Mouse (Mus musculus): ENCODE measurements around the gene Adipor2. TPM values are rescaled to one million over a fixed set of nuclear protein-coding genes. Genes with fewer than 3 reads are reported as not detected.
A peak's percentile ranks its signal among the peaks of the same experiment; 100 is the strongest.
"Not testable (repeated sequence)": the region's sequence is repeated elsewhere in the genome, so short reads cannot be mapped to it uniquely, and the experiment has no call there.

Adipor2 gene
- polyA plus RNA-seq, 1 experiment from 2014 or later: 35.3 TPM

DNA sequence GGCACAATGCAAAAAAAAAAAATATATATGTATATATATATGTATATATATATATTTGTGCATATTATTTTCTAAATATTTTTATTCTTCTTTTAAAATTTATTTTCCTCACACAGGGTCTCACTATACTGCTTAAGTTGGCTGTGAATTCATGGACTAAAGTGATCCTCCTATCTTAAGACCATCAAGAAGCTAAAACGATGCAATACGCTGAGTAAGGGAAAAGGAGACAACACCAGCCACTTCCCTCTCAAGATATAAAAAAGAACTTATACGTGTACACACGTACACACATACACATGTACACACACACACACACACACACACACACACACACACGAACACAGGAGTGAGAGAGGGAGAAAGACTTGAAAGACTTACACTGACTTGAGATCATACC is 53.9 kb downstream of the Adipor2 start:
- H3K4me2 ChIP-seq: no peak overlapping the region
- no peaks in the 10 kb centered on the region for H3K9me3 ChIP-seq (replicated peaks)
- no peaks in the 10 kb centered on the region for H3K27me3 ChIP-seq (replicated peaks)
- peaks cover 38% of the 10 kb centered on the region for H3K36me3 ChIP-seq
- no peak overlapping the region for H3K4me3 ChIP-seq (replicated peaks)
- H3K4me1 ChIP-seq: no peaks in the 10 kb centered on the region
- H3K9ac ChIP-seq (replicated peaks): no peak overlapping the region
- no peak overlapping the region for H3K27ac ChIP-seq (replicated peaks)
- ATAC-seq (ENCODE audit: low FRiP score): no peak
- 94% methylated on average over 5 of the region's 5 CpGs for WGBS

DNA sequence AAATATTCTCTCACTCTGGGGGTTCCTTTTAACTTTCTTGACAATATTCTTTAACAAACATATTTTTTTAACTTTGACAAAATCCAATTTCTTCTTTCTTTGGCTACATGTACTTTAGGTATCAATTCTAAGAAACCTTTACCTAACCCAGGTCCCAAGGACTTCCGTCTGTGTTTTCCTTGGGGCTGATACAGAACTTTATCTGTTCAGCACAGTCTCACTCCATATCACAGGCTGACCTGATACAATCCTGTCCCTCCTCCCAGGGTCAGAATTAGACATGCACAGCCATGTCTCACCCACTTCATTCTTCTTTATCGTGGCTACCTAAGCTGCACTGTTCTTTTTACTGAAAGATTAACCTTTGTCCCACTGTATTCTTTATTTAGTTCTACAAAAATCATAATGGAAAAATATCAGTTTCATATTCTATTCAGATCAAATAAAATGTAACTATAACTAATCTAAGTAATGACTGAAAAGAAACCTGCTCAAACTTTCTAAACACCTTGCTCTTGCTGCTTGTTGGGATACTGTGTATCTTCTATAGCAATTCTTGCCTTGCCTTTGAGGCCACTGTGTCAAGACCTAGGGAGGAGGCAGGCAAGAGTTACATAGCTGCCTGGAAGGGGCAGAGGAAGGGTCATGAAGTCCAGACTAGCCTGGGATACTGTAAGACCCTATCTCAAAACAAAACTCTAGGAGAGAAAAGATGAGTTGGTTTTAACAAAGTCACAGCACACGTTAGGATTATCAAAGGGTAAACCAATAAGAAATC is 56.4 kb downstream of the Adipor2 start:
- no peaks in the 10 kb centered on the region for H3K27me3 ChIP-seq (replicated peaks)
- H3K27ac ChIP-seq (replicated peaks): no peak overlapping the region
- 93% methylated on average over 3 of the region's 3 CpGs for WGBS
- H3K9ac ChIP-seq (replicated peaks): no peak overlapping the region
- H3K4me1 ChIP-seq: no peaks in the 10 kb centered on the region
- H3K4me3 ChIP-seq (replicated peaks): no peak overlapping the region
- H3K4me2 ChIP-seq: no peak overlapping the region
- H3K9me3 ChIP-seq (replicated peaks): no peaks in the 10 kb centered on the region
- H3K36me3 ChIP-seq: peaks cover 56% of the 10 kb centered on the region
- no peak for ATAC-seq (ENCODE audit: low FRiP score)

DNA sequence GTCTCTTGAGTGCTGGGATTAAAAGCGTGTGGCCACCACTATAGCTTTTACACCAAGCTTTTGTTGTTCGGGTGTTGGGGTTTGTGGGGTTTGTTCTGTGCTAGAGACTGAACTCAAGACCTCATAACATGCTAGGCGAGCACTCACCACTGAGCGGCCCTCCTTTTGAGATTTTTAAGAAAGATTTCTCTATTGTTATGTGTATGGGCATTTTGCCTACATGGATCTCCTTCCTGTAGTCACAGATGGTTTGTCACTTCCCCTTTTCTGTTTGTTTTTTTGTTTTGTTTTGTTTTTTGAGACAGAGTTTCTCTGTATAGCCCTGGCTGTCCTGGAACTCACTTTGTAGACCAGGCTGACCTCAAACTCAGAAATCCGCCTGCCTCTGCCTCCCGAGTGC is 57.3 kb downstream of the Adipor2 start:
- H3K9me3 ChIP-seq (replicated peaks); ATAC-seq (ENCODE audit: low FRiP score); H3K27ac ChIP-seq (replicated peaks); H3K4me3 ChIP-seq (replicated peaks); H3K4me2 ChIP-seq; H3K4me1 ChIP-seq; H3K27me3 ChIP-seq (replicated peaks); H3K9ac ChIP-seq (replicated peaks): not testable (repeated sequence)
- whole genome bisulfite sequencing: 94% methylated on average over 6 of the region's 6 CpGs
- peaks cover 64% of the 10 kb centered on the region for H3K36me3 ChIP-seq

DNA sequence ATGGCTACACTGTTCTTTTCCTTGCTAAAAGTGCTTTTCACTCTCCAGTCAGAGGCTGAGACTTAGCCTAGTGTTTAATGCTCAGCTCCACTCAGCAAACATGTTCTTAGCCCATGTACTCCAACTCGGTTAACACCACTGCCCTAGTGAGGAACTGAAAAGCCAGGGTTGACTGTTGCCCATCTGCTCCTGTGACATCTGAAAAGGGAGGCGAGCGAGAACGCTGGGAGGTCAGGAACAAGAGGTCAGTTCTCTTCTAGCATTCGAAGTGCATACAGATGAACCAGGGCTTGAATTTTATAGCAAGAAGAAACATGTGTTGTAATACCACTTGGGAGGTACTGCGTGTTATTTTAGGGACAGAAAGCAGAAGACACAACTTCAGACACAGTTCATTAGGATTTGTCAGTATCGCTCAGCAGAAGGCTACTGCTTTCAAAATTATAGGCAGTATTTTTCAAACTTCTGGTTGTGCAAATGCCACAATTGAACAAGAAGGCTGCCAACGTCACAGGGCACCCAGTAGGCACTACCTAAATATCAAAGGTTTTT is 59.4 kb downstream of the Adipor2 start:
- Histone ChIP-seq H3K27me3 (replicated peaks) (no peaks in the 10 kb centered on the region), H3K4me2 (no peak overlapping the region), H3K4me1 (no peaks in the 10 kb centered on the region), H3K36me3 (peaks cover 66% of the 10 kb centered on the region), H3K4me3 (replicated peaks) (no peak overlapping the region), H3K9ac (replicated peaks) (no peak overlapping the region), H3K27ac (replicated peaks) (no peak overlapping the region), H3K9me3 (replicated peaks) (no peaks in the 10 kb centered on the region)
- WGBS: 88% methylated on average over 8 of the region's 8 CpGs
- ATAC-seq (ENCODE audit: low FRiP score): no peak

DNA sequence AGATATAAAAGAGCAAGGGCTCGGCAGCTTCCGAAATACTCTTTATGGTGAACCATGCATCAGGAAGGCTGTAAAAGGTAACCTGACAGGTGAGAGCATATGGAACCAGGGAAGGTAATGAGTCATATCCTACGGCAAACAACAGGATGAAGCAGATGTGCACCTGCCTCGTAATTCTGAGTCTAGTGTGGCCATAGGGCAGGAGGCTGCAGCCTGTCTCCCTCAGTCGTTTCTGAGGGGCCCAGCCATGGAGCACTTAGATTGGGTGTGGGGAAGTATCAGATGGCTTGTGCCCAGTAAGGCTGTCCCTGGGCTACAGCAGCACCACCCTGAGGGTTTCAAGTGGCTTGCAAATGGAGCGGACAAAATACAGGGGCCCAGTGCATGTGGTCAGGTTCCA is 65.0 kb downstream of the Adipor2 start:
- ATAC-seq (ENCODE audit: low FRiP score): no peak
- Histone ChIP-seq H3K4me1 (peaks cover 3% of the 10 kb centered on the region; the same call in 1 of the 2 replicates), H3K4me2 (no peak overlapping the region), H3K27me3 (replicated peaks) (no peaks in the 10 kb centered on the region), H3K9ac (replicated peaks) (no peak overlapping the region), H3K36me3 (peaks cover 35% of the 10 kb centered on the region), H3K9me3 (replicated peaks) (no peaks in the 10 kb centered on the region), H3K27ac (replicated peaks) (no peak overlapping the region), H3K4me3 (replicated peaks) (no peak overlapping the region)
- 89% methylated on average over 6 of the region's 6 CpGs for WGBS

DNA sequence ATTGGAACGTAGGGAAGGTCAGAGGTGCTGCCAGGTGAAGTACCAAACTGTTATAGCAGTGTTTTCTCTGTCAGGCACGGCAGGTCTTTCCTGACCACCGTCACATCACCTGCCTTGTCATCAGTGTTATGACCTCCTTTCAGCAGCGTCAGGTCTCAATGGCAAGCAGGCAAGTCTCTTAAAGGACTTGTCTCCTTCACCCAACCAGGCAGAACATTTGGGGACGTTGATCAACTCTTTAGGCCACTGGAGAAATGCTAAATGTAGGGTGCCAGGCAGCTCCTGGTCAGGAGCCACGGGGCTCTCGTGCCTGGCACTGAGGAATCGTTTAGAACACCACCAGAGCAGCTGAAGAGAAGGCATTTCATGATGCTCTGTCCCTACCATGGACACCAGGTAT is 65.8 kb downstream of the Adipor2 start:
- no peaks in the 10 kb centered on the region for H3K27me3 ChIP-seq (replicated peaks)
- 89% methylated on average over 8 of the region's 8 CpGs for WGBS
- ATAC-seq (ENCODE audit: low FRiP score): no peak
- peaks cover 29% of the 10 kb centered on the region for H3K36me3 ChIP-seq
- H3K9ac ChIP-seq (replicated peaks): no peak overlapping the region
- H3K27ac ChIP-seq (replicated peaks): no peak overlapping the region
- H3K4me3 ChIP-seq (replicated peaks): no peak overlapping the region
- no peak overlapping the region for H3K4me2 ChIP-seq
- H3K4me1 ChIP-seq: peaks cover 3% of the 10 kb centered on the region; the same call in 1 of the 2 replicates
- H3K9me3 ChIP-seq (replicated peaks): no peaks in the 10 kb centered on the region

DNA sequence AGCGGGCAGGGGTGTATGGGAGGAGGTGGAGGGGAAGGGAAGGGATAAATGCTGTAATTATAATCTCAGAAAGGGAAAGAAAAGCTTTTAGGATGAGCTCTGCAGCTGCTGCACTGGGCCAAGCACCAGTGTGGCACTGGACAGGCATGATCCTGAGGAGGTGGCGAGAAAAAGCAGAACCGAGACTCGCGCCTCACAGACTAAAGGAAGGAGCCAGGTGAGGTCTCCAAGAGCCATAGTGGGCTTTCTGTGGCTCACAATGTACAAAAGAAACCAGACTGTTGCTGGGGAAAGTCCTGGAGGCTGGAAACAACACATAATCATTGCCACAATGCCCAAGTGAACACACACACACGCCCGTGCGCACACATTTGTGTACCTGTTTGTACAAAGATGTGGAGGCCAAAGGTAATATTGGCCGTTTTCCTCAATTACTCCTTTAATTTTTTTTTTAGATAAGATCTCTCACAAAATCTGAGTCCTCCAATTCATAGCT is 66.8 kb downstream of the Adipor2 start:
- no peak for ATAC-seq (ENCODE audit: low FRiP score)
- H3K9me3 ChIP-seq (replicated peaks): no peaks in the 10 kb centered on the region
- H3K9ac ChIP-seq (replicated peaks): no peak overlapping the region
- H3K27me3 ChIP-seq (replicated peaks): no peaks in the 10 kb centered on the region
- H3K4me1 ChIP-seq: peaks cover 3% of the 10 kb centered on the region; the same call in 1 of the 2 replicates
- 88% methylated on average over 9 of the region's 9 CpGs for WGBS
- no peak overlapping the region for H3K4me2 ChIP-seq
- H3K4me3 ChIP-seq (replicated peaks): no peak overlapping the region
- no peak overlapping the region for H3K27ac ChIP-seq (replicated peaks)
- peaks cover 22% of the 10 kb centered on the region for H3K36me3 ChIP-seq

DNA sequence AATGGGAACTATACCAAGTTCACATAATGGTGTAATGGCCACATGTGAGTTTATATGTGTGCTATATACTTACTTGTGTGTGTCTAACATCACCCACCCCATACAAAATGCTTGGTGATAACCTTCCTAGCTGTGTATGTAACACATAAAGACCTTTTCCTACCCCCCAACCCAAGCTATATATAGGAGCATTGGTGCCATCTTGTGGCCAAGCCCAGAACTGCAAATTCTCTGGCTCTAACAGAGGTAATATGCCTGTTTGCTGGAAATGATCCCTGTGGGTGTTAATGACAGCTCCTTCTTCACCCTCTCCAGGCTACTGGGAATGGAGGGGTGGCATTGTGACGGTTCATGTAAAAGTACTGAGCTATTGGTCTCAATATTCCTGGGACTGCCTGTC is 69.3 kb downstream of the Adipor2 start:
- Histone ChIP-seq H3K9ac (replicated peaks) (no peak overlapping the region), H3K9me3 (replicated peaks) (no peaks in the 10 kb centered on the region), H3K4me1 (peaks cover 3% of the 10 kb centered on the region; the same call in 1 of the 2 replicates), H3K27ac (replicated peaks) (no peak overlapping the region), H3K36me3 (peaks cover 2% of the 10 kb centered on the region; the same call in 1 of the 2 replicates), H3K27me3 (replicated peaks) (no peaks in the 10 kb centered on the region), H3K4me2 (no peak overlapping the region), H3K4me3 (replicated peaks) (no peak overlapping the region)
- WGBS: 4% methylated on average over 1 of the region's 1 CpGs
- ATAC-seq (ENCODE audit: low FRiP score): peak; percentile 72

DNA sequence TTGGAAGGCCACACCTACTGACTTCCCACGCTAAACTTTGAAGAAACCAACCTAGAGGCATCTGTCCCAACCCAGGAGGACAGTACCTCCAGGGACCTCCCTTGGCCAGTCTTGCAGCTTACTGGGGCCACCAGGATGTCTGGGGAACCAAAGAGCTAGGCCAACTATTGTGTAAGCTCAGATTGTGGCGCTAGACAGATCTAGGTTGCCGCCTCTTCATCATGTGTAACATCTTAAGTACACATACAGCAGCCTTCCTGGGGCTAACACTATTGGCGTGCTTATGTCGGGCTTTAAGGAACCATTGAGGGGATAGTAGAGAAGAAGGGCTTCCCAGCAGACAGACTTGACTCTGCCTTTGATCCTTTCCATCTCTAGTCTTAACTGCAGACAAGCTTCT is 69.7 kb downstream of the Adipor2 start:
- WGBS: 83% methylated on average over 5 of the region's 5 CpGs
- Histone ChIP-seq H3K4me1 (peaks cover 3% of the 10 kb centered on the region; the same call in 1 of the 2 replicates), H3K9me3 (replicated peaks) (no peaks in the 10 kb centered on the region), H3K4me3 (replicated peaks) (no peak overlapping the region), H3K9ac (replicated peaks) (no peak overlapping the region), H3K27ac (replicated peaks) (no peak overlapping the region), H3K36me3 (no peaks in the 10 kb centered on the region), H3K27me3 (replicated peaks) (no peaks in the 10 kb centered on the region), H3K4me2 (no peak overlapping the region)
- no peak; the same call in 1 of the 2 replicates for ATAC-seq (ENCODE audit: low FRiP score)

DNA sequence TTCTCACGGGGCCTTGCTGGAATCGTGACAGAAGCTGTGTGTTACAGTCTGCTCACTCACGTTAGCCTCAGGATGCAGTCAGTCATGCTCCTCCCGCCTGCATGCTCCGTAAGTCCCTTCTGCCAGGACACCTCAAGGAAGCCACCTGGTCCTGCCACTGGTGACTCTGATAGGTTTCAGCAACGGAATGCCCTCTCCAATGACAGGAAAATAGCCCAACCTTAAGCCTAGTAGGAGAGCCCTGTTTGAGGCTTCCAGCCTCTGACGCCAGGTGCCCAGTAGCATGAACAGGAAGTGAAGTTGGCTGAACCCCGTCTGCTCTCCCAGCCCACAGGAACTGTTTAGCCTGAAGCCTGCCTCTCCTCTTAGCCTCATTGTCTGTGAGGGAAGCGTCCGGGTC is 71.2 kb downstream of the Adipor2 start:
- Histone ChIP-seq H3K4me1 (peaks cover 4% of the 10 kb centered on the region; the same call in 1 of the 2 replicates), H3K4me3 (replicated peaks) (no peak overlapping the region), H3K36me3 (no peaks in the 10 kb centered on the region), H3K9me3 (replicated peaks) (no peaks in the 10 kb centered on the region), H3K4me2 (no peak overlapping the region), H3K27me3 (replicated peaks) (no peaks in the 10 kb centered on the region), H3K9ac (replicated peaks) (no peak overlapping the region), H3K27ac (replicated peaks) (no peak overlapping the region)
- WGBS: 72% methylated on average over 10 of the region's 10 CpGs
- no peak for ATAC-seq (ENCODE audit: low FRiP score)

DNA sequence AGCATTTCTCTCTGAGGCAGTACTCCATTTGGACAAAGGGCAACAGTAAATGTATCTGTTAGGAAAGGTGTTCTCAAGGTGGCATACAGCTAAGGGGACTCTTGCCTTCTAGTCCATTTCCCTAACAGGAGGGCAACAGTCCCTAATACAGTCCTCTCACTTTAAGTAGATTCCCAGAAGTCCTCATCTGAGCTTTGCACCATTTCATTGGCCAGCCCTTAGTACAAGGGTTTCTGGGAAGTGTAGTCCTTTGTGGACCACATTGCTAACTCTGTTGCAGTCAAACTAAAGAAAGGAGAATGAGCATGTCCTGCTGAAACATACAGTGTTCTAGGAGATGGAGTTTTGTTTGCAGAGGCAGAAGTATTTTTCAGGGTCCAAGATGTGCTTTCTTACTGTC is 76.1 kb downstream of the Adipor2 start:
- no peaks in the 10 kb centered on the region for H3K9me3 ChIP-seq (replicated peaks)
- H3K4me1 ChIP-seq: peaks cover 4% of the 10 kb centered on the region; the same call in 1 of the 2 replicates
- H3K27me3 ChIP-seq (replicated peaks): no peaks in the 10 kb centered on the region
- H3K4me2 ChIP-seq: no peak overlapping the region
- no peak overlapping the region; the same call in 1 of the 2 replicates for H3K9ac ChIP-seq (replicated peaks)
- H3K36me3 ChIP-seq: no peaks in the 10 kb centered on the region
- ATAC-seq (ENCODE audit: low FRiP score): peak; percentile 93
- H3K4me3 ChIP-seq (replicated peaks): no peak overlapping the region
- H3K27ac ChIP-seq (replicated peaks): no peak overlapping the region

Data from neural tube, embryonic 15.5 days (tissue).